8 mouse cellular contexts compared by ENCODE assay signal in genomic region chr6:30738464-30739006, GRCm38 (mm10). TPM values are rescaled to one million over a fixed set of nuclear protein-coding genes. Genes with fewer than 3 reads are reported as not detected.
A peak's percentile ranks its signal among the peaks of the same experiment; 100 is the strongest.
DNase-seq lines count a peak whose midpoint lies in the region; ATAC-seq and TF ChIP-seq lines count a peak whose summit lies in the region.

No protein-coding gene starts in this region.

- no peak for TF ChIP-seq CTCF in embryonic fibroblast, embryonic 13.5 days (IDR thresholded peaks at IDR 0.05; ENCODE audit: borderline replicate concordance, insufficient read depth, low read length)

- WGBS in limb, embryonic 12.5 days = 41% methylated on average over 20 of the region's 20 CpGs
- 54% methylated on average over 20 of the region's 20 CpGs for WGBS in stomach, embryonic 14.5 days

- TF ChIP-seq POLR2A in embryonic fibroblast, embryonic 13.5 days (IDR thresholded peaks at IDR 0.05; ENCODE audit: low read depth, low read length) = no peak

- peaks cover 13% of the 10 kb centered on the region for H3K36me3 ChIP-seq in megakaryocyte, embryonic 14.5 days (replicated peaks; ENCODE audit: low read length)
- H3K36me3 ChIP-seq in limb, embryonic 12.5 days = peaks cover 47% of the 10 kb centered on the region
- peaks cover 8% of the 10 kb centered on the region; the same call in 1 of the 2 replicates for H3K36me3 ChIP-seq in stomach, embryonic 14.5 days (ENCODE audit: control insufficient read depth, insufficient read depth, low read length)

- DNase-seq in frontal cortex, adult 2 months (ENCODE audit: extremely low spot score in 1 of 2, low spot score in 1 of 2) = no peak
- no peak for DNase-seq in thymus, postnatal 14 days
- DNase-seq in testis, postnatal 14 days (ENCODE audit: low spot score) = no peak

- no peak for ATAC-seq in megakaryocyte, adult 5-6 weeks (ENCODE audit: poor library complexity, severe bottlenecking)
- ATAC-seq in limb, embryonic 12.5 days (ENCODE audit: insufficient number of reproducible peaks, insufficient read depth, low FRiP score, low TSS enrichment, low read depth) = no peak
- ATAC-seq in stomach, embryonic 14.5 days (ENCODE audit: insufficient number of reproducible peaks, insufficient read depth, low FRiP score, low read depth) = no peak

- H3K27me3 ChIP-seq in megakaryocyte, embryonic 14.5 days (replicated peaks) = peaks cover 57% of the 10 kb centered on the region
- no peaks in the 10 kb centered on the region for H3K27me3 ChIP-seq in limb, embryonic 12.5 days
- H3K27me3 ChIP-seq in stomach, embryonic 14.5 days (ENCODE audit: control insufficient read depth, insufficient read depth, low read length) = no peaks in the 10 kb centered on the region

- peaks cover 48% of the 10 kb centered on the region for H3K9me3 ChIP-seq in megakaryocyte, embryonic 14.5 days
- peaks cover 63% of the 10 kb centered on the region for H3K9me3 ChIP-seq in limb, embryonic 12.5 days
- peaks cover 46% of the 10 kb centered on the region for H3K9me3 ChIP-seq in stomach, embryonic 14.5 days (ENCODE audit: control insufficient read depth, low read depth, low read length)

- H3K4me1 ChIP-seq in megakaryocyte, embryonic 14.5 days = peaks cover 26% of the 10 kb centered on the region
- no peaks in the 10 kb centered on the region for H3K4me1 ChIP-seq in embryonic fibroblast, embryonic 13.5 days (ENCODE audit: control insufficient read depth, insufficient read depth, low read length)
- peaks cover 9% of the 10 kb centered on the region for H3K4me1 ChIP-seq in limb, embryonic 12.5 days (replicated peaks)
- peaks cover 2% of the 10 kb centered on the region for H3K4me1 ChIP-seq in stomach, embryonic 14.5 days (ENCODE audit: control insufficient read depth, insufficient read depth, low read length)

- H3K27ac ChIP-seq in embryonic fibroblast, embryonic 13.5 days (ENCODE audit: insufficient read depth, low read length) = no peak overlapping the region
- H3K27ac ChIP-seq in limb, embryonic 12.5 days = peak overlapping the region; percentile 95
- H3K27ac ChIP-seq in stomach, embryonic 14.5 days (ENCODE audit: low read length) = peak overlapping the region; percentile 35; the same call in 1 of the 2 replicates

- peak overlapping the region; percentile 85 for H3K9ac ChIP-seq in limb, embryonic 12.5 days (replicated peaks)
- peak overlapping the region; percentile 60 for H3K9ac ChIP-seq in stomach, embryonic 14.5 days (replicated peaks; ENCODE audit: low read depth, low read length)

- H3K4me3 ChIP-seq in megakaryocyte, embryonic 14.5 days (replicated peaks) = peak overlapping the region; percentile 89
- H3K4me3 ChIP-seq in embryonic fibroblast, embryonic 13.5 days (ENCODE audit: insufficient read depth, low read length) = peak overlapping the region; percentile 55
- peak overlapping the region; percentile 60 for H3K4me3 ChIP-seq in limb, embryonic 12.5 days (replicated peaks)
- H3K4me3 ChIP-seq in stomach, embryonic 14.5 days (ENCODE audit: low read depth, low read length) = peak overlapping the region; percentile 46

- H3K4me2 ChIP-seq in limb, embryonic 12.5 days = peak overlapping the region; percentile 66
- peak overlapping the region; percentile 50 for H3K4me2 ChIP-seq in stomach, embryonic 14.5 days (replicated peaks; ENCODE audit: low read depth, low read length)

RNA-seq across cellular contexts. Expression of gene Mest, which starts 15.2 kb away (rescaled TPM):
- polyA plus RNA-seq in megakaryocyte, embryonic 14.5 days (2012; ENCODE audit: insufficient read depth, low replicate concordance) = 48.4 and 174 TPM in 2 replicates
- total RNA-seq in megakaryocyte, adult 5-6 weeks (2015) = not detected in 2 replicates
- 0.07 and 0.20 TPM in 2 replicates for total RNA-seq in megakaryocyte, adult 5-6 weeks (2017)
- polyA plus RNA-seq in embryonic fibroblast, embryonic 13.5 days (2011; ENCODE audit: insufficient read length, low read depth, missing spikeins) = 44.3 and 540 TPM in 2 replicates
- polyA plus RNA-seq in limb, embryonic 12.5 days (2016; fragmentation: Nextera tagmentation; extraction: Ambion mirVana) = 1,412 and 1,630 TPM in 2 replicates
- 1,146 and 1,247 TPM in 2 replicates for polyA plus RNA-seq in stomach, embryonic 14.5 days (2014; fragmentation: Nextera tagmentation; extraction: Ambion mirVana)
- 53.9 and 57.8 TPM in 2 replicates for polyA plus RNA-seq in frontal cortex, adult 2 months (2012; rRNA removed)

RNA-seq across cellular contexts. Expression of gene Cep41, which starts 45.0 kb away (rescaled TPM):
- 13.1 and 15.8 TPM in 2 replicates for polyA plus RNA-seq in megakaryocyte, embryonic 14.5 days (2012; ENCODE audit: insufficient read depth, low replicate concordance)
- 3.5 and 6.0 TPM in 2 replicates for total RNA-seq in megakaryocyte, adult 5-6 weeks (2015)
- 2.0 and 3.1 TPM in 2 replicates for total RNA-seq in megakaryocyte, adult 5-6 weeks (2017)
- polyA plus RNA-seq in embryonic fibroblast, embryonic 13.5 days (2011; ENCODE audit: insufficient read length, low read depth, missing spikeins) = 8.7 and 14.9 TPM in 2 replicates
- 51.1 and 53.5 TPM in 2 replicates for polyA plus RNA-seq in limb, embryonic 12.5 days (2016; fragmentation: Nextera tagmentation; extraction: Ambion mirVana)
- 10.8 and 12.9 TPM in 2 replicates for polyA plus RNA-seq in stomach, embryonic 14.5 days (2014; fragmentation: Nextera tagmentation; extraction: Ambion mirVana)
- polyA plus RNA-seq in frontal cortex, adult 2 months (2012; rRNA removed) = 6.1 and 7.6 TPM in 2 replicates
